Mouse (Mus musculus): ENCODE measurements around the gene Atp2b4. TPM values are rescaled to one million over a fixed set of nuclear protein-coding genes. Genes with fewer than 3 reads are reported as not detected.
"Not testable (repeated sequence)": the region's sequence is repeated elsewhere in the genome, so short reads cannot be mapped to it uniquely, and the experiment has no call there.

Atp2b4 gene
- polyA plus RNA-seq, 2 experiments: 22.9 to 23.7 TPM

GRCm38 (mm10) chr1:133711376-133711775 is 89.5 kb downstream of the Atp2b4 start:
- 32% methylated on average over 6 of the region's 6 CpGs for WGBS
- DNase-seq (ENCODE audit: low spot score): no peak
- peaks cover 18% of the 10 kb centered on the region for H3K36me3 ChIP-seq (ENCODE audit: control insufficient read depth, insufficient read depth, low read length)
- no peak for TF ChIP-seq POLR2A (IDR thresholded peaks at IDR 0.05; ENCODE audit: borderline replicate concordance, extremely low read depth, insufficient read depth, insufficient read length)
- H3K27me3 ChIP-seq (ENCODE audit: control insufficient read depth, insufficient read depth, low read length): no peaks in the 10 kb centered on the region
- H3K9ac ChIP-seq (ENCODE audit: low read depth, low read length, severe bottlenecking): no peak overlapping the region
- no peaks in the 10 kb centered on the region for H3K9me3 ChIP-seq (ENCODE audit: control insufficient read depth, low read length)
- no peak overlapping the region for H3K4me2 ChIP-seq (replicated peaks; ENCODE audit: low read depth, low read length, severe bottlenecking)
- H3K27ac ChIP-seq (replicated peaks; ENCODE audit: low read depth, low read length): no peak overlapping the region
- peaks cover 20% of the 10 kb centered on the region for H3K4me1 ChIP-seq (ENCODE audit: control insufficient read depth, insufficient read depth, low read length)
- no peak overlapping the region for H3K4me3 ChIP-seq (replicated peaks; ENCODE audit: low read length)
- ATAC-seq (ENCODE audit: low FRiP score, low read depth): no peak

- Histone ChIP-seq H3K27ac (replicated peaks; ENCODE audit: low read depth, low read length) (no peak overlapping the region), H3K4me2 (replicated peaks; ENCODE audit: low read depth, low read length, severe bottlenecking) (no peak overlapping the region), H3K9me3 (ENCODE audit: control insufficient read depth, low read length) (no peaks in the 10 kb centered on the region), H3K9ac (ENCODE audit: low read depth, low read length, severe bottlenecking) (no peak overlapping the region), H3K27me3 (ENCODE audit: control insufficient read depth, insufficient read depth, low read length) (no peaks in the 10 kb centered on the region), H3K36me3 (ENCODE audit: control insufficient read depth, insufficient read depth, low read length) (peaks cover 19% of the 10 kb centered on the region), H3K4me3 (replicated peaks; ENCODE audit: low read length) (no peak overlapping the region), H3K4me1 (ENCODE audit: control insufficient read depth, insufficient read depth, low read length) (peaks cover 20% of the 10 kb centered on the region)
- 58% methylated on average over 6 of the region's 6 CpGs for WGBS
- DNase-seq (ENCODE audit: low spot score): no peak
- no peak for ATAC-seq (ENCODE audit: low FRiP score, low read depth)
- no peak for TF ChIP-seq POLR2A (IDR thresholded peaks at IDR 0.05; ENCODE audit: borderline replicate concordance, extremely low read depth, insufficient read depth, insufficient read length)
Observed at GRCm38 (mm10) chr1:133710895-133711294, 89.9 kb downstream of the Atp2b4 start.

GRCm38 (mm10) chr1:133709292-133709691 is 91.5 kb downstream of the Atp2b4 start:
- no peak overlapping the region for H3K27ac ChIP-seq (replicated peaks; ENCODE audit: low read depth, low read length)
- DNase-seq (ENCODE audit: low spot score): no peak
- no peak overlapping the region for H3K4me3 ChIP-seq (replicated peaks; ENCODE audit: low read length)
- no peaks in the 10 kb centered on the region for H3K27me3 ChIP-seq (ENCODE audit: control insufficient read depth, insufficient read depth, low read length)
- WGBS: 37% methylated on average over 3 of the region's 3 CpGs
- H3K4me2 ChIP-seq (replicated peaks; ENCODE audit: low read depth, low read length, severe bottlenecking): no peak overlapping the region
- peaks cover 20% of the 10 kb centered on the region for H3K4me1 ChIP-seq (ENCODE audit: control insufficient read depth, insufficient read depth, low read length)
- no peak for TF ChIP-seq POLR2A (IDR thresholded peaks at IDR 0.05; ENCODE audit: borderline replicate concordance, extremely low read depth, insufficient read depth, insufficient read length)
- peaks cover 17% of the 10 kb centered on the region for H3K36me3 ChIP-seq (ENCODE audit: control insufficient read depth, insufficient read depth, low read length)
- no peaks in the 10 kb centered on the region for H3K9me3 ChIP-seq (ENCODE audit: control insufficient read depth, low read length)
- no peak overlapping the region for H3K9ac ChIP-seq (ENCODE audit: low read depth, low read length, severe bottlenecking)
- ATAC-seq (ENCODE audit: low FRiP score, low read depth): peak; percentile 48; the same call in 1 of the 2 replicates

GRCm38 (mm10) chr1:133701824-133702223 is 99.0 kb downstream of the Atp2b4 start:
- not testable (repeated sequence) for H3K9me3 ChIP-seq (ENCODE audit: control insufficient read depth, low read length); H3K27ac ChIP-seq (replicated peaks; ENCODE audit: low read depth, low read length); H3K4me1 ChIP-seq (ENCODE audit: control insufficient read depth, insufficient read depth, low read length); DNase-seq (ENCODE audit: low spot score); H3K9ac ChIP-seq (ENCODE audit: low read depth, low read length, severe bottlenecking); H3K4me2 ChIP-seq (replicated peaks; ENCODE audit: low read depth, low read length, severe bottlenecking); H3K4me3 ChIP-seq (replicated peaks; ENCODE audit: low read length); H3K27me3 ChIP-seq (ENCODE audit: control insufficient read depth, insufficient read depth, low read length); ATAC-seq (ENCODE audit: low FRiP score, low read depth)
- peaks cover 15% of the 10 kb centered on the region for H3K36me3 ChIP-seq (ENCODE audit: control insufficient read depth, insufficient read depth, low read length)
- WGBS: 6% methylated on average over 2 of the region's 2 CpGs

GRCm38 (mm10) chr1:133697935-133698620 is 102.8 kb downstream of the Atp2b4 start:
- Histone ChIP-seq H3K4me3 (replicated peaks; ENCODE audit: low read length) (no peak overlapping the region), H3K4me1 (ENCODE audit: control insufficient read depth, insufficient read depth, low read length) (peaks cover 31% of the 10 kb centered on the region), H3K4me2 (replicated peaks; ENCODE audit: low read depth, low read length, severe bottlenecking) (no peak overlapping the region), H3K27me3 (ENCODE audit: control insufficient read depth, insufficient read depth, low read length) (no peaks in the 10 kb centered on the region), H3K9me3 (ENCODE audit: control insufficient read depth, low read length) (no peaks in the 10 kb centered on the region), H3K27ac (replicated peaks; ENCODE audit: low read depth, low read length) (no peak overlapping the region), H3K9ac (ENCODE audit: low read depth, low read length, severe bottlenecking) (no peak overlapping the region), H3K36me3 (ENCODE audit: control insufficient read depth, insufficient read depth, low read length) (no peaks in the 10 kb centered on the region)
- 93% methylated on average over 12 of the region's 12 CpGs for WGBS
- DNase-seq (ENCODE audit: low spot score) (no peak), ATAC-seq (ENCODE audit: low FRiP score, low read depth) (no peak)
- no peak for TF ChIP-seq POLR2A (IDR thresholded peaks at IDR 0.05; ENCODE audit: borderline replicate concordance, extremely low read depth, insufficient read depth, insufficient read length)

Measured in limb, embryonic 14.5 days (tissue).